Comparison of ENCODE assay signal across 1 mouse cellular context in the genomic region with DNA sequence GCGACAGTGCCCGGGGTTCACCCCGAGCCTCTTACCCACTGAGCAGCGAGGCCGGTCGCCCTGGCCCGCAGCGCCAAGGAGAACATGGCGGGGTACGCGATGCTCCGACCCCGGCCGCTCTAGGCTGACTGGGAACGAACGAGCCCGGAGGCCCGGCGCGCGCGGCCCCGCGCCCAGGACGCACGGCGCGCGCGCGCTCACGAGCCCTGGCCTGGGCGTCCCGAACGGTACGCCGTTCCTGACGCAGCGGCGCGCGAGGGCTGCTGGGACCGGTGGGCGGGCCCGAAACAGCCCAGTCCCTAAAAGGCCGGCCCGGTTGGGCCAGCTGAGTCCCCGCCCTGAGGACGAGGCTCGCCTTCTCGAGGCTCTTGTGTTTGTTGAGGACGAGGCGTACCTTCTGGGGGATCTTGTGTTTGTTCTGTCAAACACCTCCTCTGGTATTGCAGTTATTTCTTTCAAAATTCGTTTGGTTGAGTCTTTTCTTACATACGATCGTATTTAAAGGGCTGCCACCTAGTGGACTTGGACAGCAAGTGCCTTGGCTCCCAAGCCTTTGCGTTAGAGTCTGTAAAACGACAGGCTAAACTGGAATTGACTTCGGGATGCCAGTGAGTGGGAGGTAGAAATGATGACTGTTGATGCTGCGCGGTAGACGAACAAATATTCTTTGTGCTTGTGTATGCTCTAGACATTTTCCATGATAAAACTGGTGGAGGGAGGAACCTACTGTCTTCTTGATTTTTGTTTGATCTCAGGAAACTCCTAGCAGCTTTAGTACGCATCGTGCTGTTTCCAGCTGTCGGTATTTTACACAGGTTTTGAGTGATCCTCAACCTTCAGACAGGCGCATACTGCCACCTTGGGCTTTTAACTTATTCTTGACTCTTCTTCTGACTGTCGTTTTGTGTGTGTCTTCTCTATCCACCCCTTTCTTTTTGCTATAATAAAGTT.
TF ChIP-seq lines count a peak whose summit lies in the region.

A gene (minus strand): TSS at position 180 of the 951 bp plus-strand sequence.

TF ChIP-seq in CH12.LX, 34 proteins besides CTCF, POLR2A, EP300 and RAD21 (continued from another document):
- peak; percentile 65 for TF ChIP-seq NELFE (IDR thresholded peaks at IDR 0.05; ENCODE audit: low read depth, low read length)
- TF ChIP-seq ELF1 (IDR thresholded peaks at IDR 0.05; ENCODE audit: low read depth, low read length): no peak; the same call in 1 of the 2 replicates
- peak; percentile 91 for TF ChIP-seq SIN3A (IDR thresholded peaks at IDR 0.05; ENCODE audit: low read length)
- no peak for TF ChIP-seq ZNF384 (IDR thresholded peaks at IDR 0.05; ENCODE audit: low read depth, low read length)
- TF ChIP-seq JUND (conservative IDR thresholded peaks at IDR 0.05; ENCODE audit: low read depth, low read length): 0 out of 2 replicates have a peak, but pooled peaks have one; percentile 9
- no peak for TF ChIP-seq JUN (IDR thresholded peaks at IDR 0.05; ENCODE audit: insufficient read depth, low read depth, low read length)
- TF ChIP-seq KAT2A (IDR thresholded peaks at IDR 0.05; ENCODE audit: insufficient replicate concordance, low read length): no peak
- TF ChIP-seq USF1 (IDR thresholded peaks at IDR 0.05; ENCODE audit: low read depth, low read length): no peak
- peak; percentile 57 for TF ChIP-seq NRF1 (IDR thresholded peaks at IDR 0.05; ENCODE audit: low read depth, low read length)
